Mouse (Mus musculus) gastrocnemius, adult 2 months (tissue): ENCODE measurements around the gene Rassf5. TPM values are rescaled to one million over a fixed set of nuclear protein-coding genes. Genes with fewer than 3 reads are reported as not detected.

ENCODE experiments used
- DNase-seq: peaks from one replicate; pipeline ENCODE4 v3.0.0; 2022
- H3K27ac ChIP-seq: fragments of 200-600 bp; 2 replicates; pipeline ENCODE4 v1.8.1; 2022; ENCODE audit warnings: mild to moderate bottlenecking
- H3K4me3 ChIP-seq: fragments of 200-600 bp; 2 replicates; pipeline ENCODE4 v1.8.1; 2022; ENCODE audit warnings: mild to moderate bottlenecking, moderate library complexity
- CTCF ChIP-seq: fragments of 200-600 bp; IDR thresholded peaks from 2 replicates; pipeline ENCODE4 v1.8.1; 2022; ENCODE audit warnings: antibody characterized with exemption, mild to moderate bottlenecking, moderate library complexity
- intact Hi-C: fragments of 180-260 bp; cut with DNase I; formaldehyde crosslinking; loops from one replicate; pipeline ENCODE4 v1.15.1; 2025
- total RNA-seq, 2 experiments: library from RNA; stranded (reverse); gene quantifications; 2 replicates each; pipeline ENCODE4 v1.2.3; 2021

Rassf5 gene
- total RNA-seq, 2 experiments from 2014 or later = 0.71 to 1.1 TPM

DNA sequence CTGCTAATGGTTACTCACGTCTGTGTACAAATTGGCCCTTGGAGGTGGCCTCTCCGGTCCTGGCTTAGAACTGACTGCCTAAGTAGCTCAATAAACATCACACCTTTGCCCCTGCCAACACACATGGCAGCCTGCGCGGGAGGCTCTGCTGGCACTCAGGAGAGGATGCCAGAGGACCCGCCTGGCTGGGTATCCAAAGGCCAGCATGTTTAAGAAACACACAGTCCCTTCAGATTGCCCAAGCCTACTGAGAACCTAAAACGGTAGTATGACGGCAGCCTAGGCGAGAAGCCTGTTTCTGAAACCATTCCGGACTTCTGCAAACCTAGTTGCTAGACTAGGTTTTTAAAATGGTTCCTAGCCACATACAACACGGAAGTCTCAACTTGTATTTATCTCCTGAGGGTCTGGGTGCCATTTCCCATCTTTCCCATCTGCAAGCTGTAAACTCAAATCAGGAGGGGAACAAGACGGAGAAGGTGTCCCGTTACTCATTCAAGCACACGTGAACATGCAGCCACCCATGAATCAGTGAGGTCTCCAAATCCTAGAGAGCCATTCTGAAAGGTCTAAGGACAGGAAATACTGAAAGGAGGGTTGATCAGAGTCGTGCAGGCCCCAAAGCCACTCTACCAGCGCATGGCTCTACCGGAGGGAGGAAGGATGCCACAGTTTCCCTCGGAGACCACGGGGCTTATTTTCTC is 45.8 kb downstream of the Rassf5 start:
- peak; percentile 48 for DNase-seq
- TF ChIP-seq CTCF = no peak
- H3K4me3 ChIP-seq = peak overlapping the region; percentile 53
- intact Hi-C loops = no loop called here
- peak overlapping the region; percentile 25 for H3K27ac ChIP-seq

DNA sequence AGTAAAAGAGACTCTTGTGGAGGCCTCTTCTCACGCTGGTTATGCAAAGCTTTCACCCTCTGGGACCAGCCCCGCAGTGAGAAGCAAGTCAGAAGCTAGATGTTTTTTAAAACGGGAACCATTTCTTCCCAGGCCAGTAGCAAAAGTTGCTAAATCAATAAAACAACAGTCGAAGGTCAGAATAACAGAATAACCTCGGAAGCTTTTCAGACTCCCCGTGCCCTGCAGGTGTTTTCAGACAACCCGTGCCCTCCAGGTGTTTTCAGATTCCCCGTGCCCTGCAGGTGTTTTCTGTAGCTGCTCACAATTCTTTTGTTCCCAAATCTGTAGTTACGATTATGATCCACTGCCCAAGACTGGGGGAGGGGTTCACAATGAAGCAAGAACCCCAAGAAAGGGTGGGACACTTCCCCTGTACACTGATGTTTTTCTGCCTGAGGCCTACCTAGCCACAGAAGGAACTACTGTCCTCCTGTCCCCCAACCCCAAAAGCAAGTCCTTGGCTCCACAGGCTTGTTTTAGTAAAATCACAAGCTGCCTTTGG is 46.6 kb downstream of the Rassf5 start:
- Histone ChIP-seq H3K27ac (peak overlapping the region; percentile 25; the same call in 1 of the 2 replicates), H3K4me3 (peak overlapping the region; percentile 53)
- no peak for TF ChIP-seq CTCF
- DNase-seq = no peak
- intact Hi-C loops = no loop called here

DNA sequence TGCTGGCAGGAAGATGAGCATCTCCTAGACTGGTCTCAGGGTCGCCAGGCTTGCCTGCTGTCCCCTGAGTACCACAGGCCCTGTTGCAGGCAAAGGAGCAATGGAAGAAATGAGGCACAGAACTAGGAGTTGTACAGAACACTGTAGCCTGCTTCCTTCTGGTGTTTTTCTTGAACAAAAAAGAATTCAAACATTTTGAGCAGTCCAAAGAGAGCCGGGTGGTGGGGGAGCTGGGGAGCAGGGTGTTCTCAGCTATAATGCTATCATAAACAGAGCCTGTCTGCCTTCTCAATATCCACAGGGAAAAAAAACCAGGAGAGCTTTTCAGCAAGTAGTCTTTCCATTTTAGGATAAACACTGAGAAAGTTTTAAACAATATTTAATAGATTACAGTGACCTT is 49.0 kb downstream of the Rassf5 start:
- Histone ChIP-seq H3K4me3 (no peak overlapping the region), H3K27ac (no peak overlapping the region)
- DNase-seq = no peak
- TF ChIP-seq CTCF = no peak
- intact Hi-C loops = no loop called here

DNA sequence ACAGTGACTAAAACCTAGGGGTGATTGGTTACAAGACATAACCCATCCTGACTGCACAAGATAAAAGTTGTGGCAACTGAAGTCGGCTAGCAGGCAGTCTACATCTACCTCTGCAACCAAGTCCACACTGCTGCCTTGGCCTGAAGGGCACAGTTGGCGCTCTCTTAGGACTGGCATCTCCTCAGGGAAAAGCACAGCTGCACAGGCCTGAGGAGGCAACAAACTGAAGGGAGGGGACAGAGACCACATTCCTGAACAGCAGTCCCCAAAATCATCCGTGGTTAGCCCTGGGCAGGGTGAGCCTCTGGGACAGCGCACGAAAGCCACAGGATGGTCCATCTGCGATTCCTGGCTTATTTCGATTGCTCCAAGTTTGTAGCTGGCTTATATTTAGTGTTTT is 49.4 kb downstream of the Rassf5 start:
- Histone ChIP-seq H3K27ac (no peak overlapping the region), H3K4me3 (no peak overlapping the region)
- no peak for TF ChIP-seq CTCF
- intact Hi-C loops = no loop called here
- DNase-seq = no peak

DNA sequence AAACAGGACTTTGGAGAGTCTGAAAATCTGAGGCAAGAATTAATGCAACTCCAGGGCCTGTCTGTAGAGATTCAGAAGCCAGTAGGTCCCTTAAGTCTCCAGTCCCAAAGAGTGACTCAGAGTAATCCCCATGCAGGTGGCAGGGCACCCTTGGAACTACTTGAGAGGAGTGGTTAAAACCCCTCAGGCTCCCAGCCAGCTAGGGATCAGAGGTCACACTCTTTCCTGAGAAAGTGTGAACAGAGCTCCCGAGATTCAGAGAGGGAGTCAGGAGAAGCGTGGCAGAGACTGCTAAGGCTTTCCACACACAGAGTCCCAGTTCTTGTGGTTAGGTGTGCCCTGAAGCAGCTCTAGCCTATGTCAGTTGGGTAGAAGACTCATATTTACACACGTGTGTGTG is 51.3 kb downstream of the Rassf5 start:
- no peak for DNase-seq
- Histone ChIP-seq H3K27ac (no peak overlapping the region), H3K4me3 (no peak overlapping the region)
- no peak for TF ChIP-seq CTCF
- intact Hi-C loops = no loop called here

DNA sequence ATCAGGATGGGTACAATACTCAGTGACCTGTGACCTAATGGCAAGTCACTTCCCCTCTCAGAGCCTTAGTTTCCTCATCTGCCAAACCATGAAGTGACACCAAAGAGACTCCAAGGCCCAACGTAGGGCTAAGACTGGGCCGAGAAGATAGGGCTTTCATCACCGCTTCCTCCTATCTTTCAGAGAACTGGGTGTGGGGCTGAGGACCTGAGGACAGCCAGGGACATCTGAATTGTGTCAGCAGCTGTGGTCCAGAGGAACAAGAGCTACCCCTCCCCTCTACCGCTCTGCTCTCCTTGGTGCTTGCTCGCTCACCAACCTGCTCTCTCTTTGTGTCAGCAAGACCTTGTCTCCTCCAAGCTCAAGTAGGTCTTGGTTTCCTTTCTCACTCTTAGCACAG is 56.4 kb downstream of the Rassf5 start:
- DNase-seq = no peak
- Histone ChIP-seq H3K4me3 (no peak overlapping the region), H3K27ac (no peak overlapping the region)
- TF ChIP-seq CTCF = no peak
- intact Hi-C loops = no loop called here

DNA sequence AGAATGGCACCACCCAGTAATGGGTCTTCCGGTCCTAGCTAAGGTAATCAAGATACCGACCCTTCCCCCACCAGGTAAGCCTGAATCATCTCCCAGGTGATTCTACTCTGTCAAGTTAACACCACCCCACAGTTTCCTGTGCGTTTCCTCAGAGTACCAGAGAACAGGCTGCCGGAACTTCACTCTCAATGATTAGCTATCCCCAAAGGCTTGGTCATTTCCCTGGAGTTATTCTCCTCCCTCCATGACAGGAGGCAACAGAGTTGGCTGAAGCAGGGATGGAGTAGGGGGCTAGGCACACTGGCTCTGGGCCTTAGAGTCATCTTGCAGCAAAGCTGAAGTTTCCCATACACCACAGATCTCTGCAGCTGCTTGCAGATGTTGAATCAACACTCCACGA is 57.2 kb downstream of the Rassf5 start:
- intact Hi-C loops = no loop called here

DNA sequence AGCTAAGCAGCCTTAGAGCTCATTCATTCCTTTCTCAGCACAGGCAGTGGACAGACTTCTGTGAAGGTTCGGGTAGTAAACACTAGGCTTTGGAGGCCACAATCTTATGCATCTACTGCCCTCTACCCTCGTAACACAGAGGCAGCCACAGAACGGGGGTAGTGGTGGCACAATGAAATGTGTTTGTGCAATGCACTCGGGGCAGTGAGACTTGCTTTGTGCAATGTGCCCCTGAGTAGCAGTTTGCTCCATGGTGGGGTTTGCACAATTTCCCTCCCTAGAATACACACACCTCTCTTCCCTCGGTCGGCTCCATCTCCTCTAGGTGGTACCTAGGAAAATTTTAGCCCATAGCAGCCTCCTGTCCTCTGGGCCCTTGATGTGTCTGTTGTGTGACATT is 58.1 kb downstream of the Rassf5 start:
- TF ChIP-seq CTCF = no peak
- no peak for DNase-seq
- intact Hi-C loops = no loop called here
- H3K27ac ChIP-seq = no peak overlapping the region
- H3K4me3 ChIP-seq = no peak overlapping the region

More for the DNA sequence above, 57.2 kb downstream of the Rassf5 start:
- DNase-seq = no peak
- Histone ChIP-seq H3K4me3 (no peak overlapping the region), H3K27ac (no peak overlapping the region)
- no peak for TF ChIP-seq CTCF

DNA sequence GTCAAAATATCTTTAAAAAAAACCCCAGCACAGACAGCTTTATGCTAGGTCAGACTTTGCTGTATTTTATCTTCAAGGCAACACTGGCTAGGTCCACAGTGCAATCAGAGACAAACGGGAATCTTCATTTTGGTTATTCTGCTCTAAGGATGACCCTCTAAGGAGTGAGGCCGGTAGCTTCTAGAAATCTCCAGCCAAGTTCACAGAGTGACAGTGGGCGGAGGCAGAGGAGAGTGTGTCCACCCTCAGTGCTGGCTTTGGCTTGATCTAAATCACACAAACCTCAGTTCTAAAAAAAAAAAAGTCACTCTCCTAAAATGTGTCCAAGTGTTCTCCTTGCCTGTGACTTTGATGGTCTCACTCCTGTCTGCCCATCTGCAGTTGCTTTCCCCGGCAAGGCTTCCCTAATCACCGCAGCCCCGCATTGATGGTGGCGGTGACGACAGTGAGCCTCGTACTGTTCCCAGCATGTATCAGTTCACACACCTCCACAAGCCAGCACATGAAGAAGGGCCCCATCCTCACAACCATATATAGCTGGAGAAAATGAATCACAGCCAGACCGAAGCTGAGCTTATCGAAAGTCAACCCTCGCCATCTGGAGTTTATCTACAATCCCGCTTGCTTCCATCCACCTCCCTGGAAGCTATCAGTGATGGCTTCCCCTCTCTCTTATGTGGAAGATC is 59.1 kb downstream of the Rassf5 start:
- no peak overlapping the region for H3K4me3 ChIP-seq
- no peak for TF ChIP-seq CTCF
- H3K27ac ChIP-seq = no peak overlapping the region
- intact Hi-C loops = no loop called here
- DNase-seq = no peak

DNA sequence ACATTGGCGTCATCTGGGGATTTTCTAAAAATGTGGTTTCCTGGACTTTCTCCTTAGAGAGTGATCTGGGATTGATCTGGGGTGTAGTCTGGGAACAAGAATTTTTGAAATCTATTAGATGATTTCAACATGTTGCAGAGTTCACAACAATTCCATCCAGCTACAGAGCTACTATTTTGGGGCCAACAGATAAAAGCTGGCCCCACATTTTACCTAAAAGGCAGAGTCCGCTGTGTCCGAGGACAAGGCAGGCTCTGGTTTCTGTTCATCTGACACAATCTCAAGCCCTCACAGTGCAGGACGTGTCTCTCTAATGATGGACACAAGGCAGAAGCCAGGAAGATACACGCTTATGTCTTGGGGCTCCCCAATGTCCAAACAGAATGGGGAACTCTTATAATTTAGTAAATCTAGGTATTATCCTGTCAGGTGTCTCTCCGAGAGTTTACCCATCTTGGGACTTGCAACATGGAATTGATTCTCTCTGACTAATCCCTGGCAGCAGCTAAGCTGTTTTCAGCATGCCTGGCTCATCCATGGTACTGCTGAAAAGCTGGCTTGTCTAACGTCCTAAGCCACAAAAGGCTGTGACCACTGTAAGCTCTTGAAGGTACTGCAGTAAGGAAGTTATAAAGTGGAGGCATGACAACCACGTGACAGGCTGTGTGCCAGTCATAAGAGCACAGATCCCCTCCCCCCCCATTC is 60.0 kb downstream of the Rassf5 start:
- no peak for DNase-seq
- Histone ChIP-seq H3K4me3 (no peak overlapping the region), H3K27ac (peak overlapping the region; percentile 67)
- no peak for TF ChIP-seq CTCF
- intact Hi-C loops = no loop called here

DNA sequence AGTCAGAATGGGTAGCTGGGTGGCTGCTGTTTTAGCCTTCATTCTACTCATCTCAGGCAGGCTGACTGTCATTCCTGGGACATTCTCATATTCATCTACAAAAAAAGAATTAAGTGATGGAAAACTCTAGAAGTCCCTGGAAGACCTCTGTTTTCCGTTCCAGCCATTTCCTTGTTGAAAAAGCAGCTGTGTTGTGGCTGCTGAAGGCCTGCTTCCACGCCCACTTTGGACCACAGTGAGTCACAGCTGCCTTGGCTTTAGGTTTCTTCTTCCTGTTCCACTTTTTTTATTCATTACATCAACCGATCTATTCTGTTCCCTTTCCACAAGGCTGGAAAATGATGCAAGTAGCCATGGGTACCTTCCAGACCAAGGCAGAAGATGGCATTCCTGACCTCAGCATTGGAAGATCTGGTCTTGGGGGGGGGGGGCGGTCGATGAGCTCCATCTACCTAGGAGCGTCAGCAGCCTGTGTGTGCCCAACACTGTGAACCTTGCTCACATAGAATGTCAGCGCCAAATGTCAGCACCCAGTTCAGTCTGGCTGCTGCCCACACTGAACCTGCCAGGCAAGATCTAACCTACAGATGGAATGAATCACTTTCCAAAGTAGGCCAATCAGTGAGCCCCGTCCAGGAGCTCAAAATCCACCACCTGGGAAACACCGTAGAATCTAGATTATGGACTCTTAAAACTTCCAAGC is 60.7 kb downstream of the Rassf5 start:
- Histone ChIP-seq H3K27ac (peak overlapping the region; percentile 67), H3K4me3 (no peak overlapping the region)
- DNase-seq = peak; percentile 63
- TF ChIP-seq CTCF = no peak
- intact Hi-C loops = no loop called here

DNA sequence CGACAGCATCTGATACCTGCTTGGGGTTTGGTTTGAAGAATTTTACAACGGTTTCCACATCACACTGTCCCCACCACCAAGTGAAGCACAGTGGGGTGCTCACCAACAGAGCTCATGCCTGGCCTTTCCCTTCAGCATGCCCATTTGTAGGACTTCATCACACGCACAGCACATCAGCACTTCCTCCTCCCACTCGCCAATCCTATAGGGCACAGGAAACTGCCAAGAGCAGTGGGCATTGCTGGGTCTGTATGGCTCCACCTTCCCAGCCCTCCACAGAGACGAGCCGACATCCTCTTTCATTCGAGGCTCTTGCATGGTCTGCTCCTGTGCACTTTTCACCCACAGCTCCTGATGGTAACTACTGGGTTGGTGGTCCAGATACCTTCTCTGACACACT is 61.9 kb downstream of the Rassf5 start:
- TF ChIP-seq CTCF = no peak
- intact Hi-C loops = no loop called here
- DNase-seq = no peak

More for the DNA sequence above, 61.9 kb downstream of the Rassf5 start:
- no peak overlapping the region for H3K4me3 ChIP-seq
- H3K27ac ChIP-seq = no peak overlapping the region
